Mouse (Mus musculus): ENCODE data around the gene Bri3.

GRCm38 (mm10) chr5:144360346-144360745, 116.1 kb downstream of the Bri3 start:
- no peak for TF ChIP-seq CTCF (IDR thresholded peaks at IDR 0.05; ENCODE audit: borderline replicate concordance, control insufficient read depth, extremely low read depth, insufficient read depth, low read length, poor library complexity)
- TF ChIP-seq POLR2A (IDR thresholded peaks at IDR 0.05; ENCODE audit: control insufficient read depth, extremely low read depth, insufficient read depth, low read length, poor library complexity), result no peak

All from thymus, adult 2 months (tissue).